8 mouse cellular contexts compared by ENCODE assay signal in the genomic region with DNA sequence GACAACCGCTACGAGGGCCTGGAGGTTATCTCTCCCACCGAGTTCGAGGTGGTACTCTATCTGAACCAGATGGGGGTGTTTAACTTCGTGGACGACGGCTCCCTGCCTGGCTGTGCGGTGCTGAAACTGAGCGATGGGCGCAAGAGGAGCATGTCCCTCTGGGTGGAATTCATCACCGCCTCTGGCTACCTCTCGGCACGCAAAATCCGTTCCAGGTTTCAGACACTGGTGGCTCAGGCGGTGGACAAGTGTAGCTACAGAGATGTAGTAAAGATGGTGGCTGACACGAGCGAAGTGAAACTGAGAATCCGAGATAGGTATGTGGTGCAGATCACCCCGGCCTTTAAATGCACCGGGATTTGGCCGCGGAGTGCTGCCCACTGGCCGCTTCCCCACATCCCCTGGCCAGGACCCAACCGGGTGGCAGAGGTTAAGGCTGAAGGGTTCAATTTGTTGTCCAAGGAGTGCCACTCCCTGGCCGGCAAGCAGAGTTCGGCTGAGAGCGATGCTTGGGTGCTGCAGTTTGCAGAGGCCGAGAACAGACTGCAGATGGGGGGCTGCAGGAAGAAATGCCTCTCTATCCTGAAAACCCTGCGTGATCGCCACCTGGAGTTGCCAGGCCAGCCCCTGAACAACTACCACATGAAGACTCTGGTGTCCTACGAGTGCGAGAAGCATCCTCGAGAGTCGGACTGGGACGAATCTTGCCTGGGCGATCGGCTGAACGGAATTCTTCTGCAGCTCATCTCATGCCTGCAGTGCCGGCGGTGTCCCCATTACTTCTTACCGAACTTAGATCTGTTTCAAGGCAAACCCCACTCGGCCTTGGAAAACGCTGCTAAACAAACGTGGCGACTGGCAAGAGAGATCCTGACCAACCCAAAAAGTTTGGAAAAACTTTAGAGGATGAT. TPM values are rescaled to one million over a fixed set of nuclear protein-coding genes. Genes with fewer than 3 reads are reported as not detected.
A peak's percentile ranks its signal among the peaks of the same experiment; 100 is the strongest.
DNase-seq lines count a peak whose midpoint lies in the region; ATAC-seq lines count a peak whose summit lies in the region.

No protein-coding gene starts in this region.

- H3K9me3 ChIP-seq in heart, embryonic 12.5 days (replicated peaks) = no peaks in the 10 kb centered on the region
- no peaks in the 10 kb centered on the region for H3K9me3 ChIP-seq in midbrain, embryonic 13.5 days

- H3K4me1 ChIP-seq in heart, embryonic 12.5 days (replicated peaks) = peaks cover 35% of the 10 kb centered on the region
- H3K4me1 ChIP-seq in midbrain, embryonic 13.5 days (replicated peaks) = peaks cover 51% of the 10 kb centered on the region

- H3K4me2 ChIP-seq in heart, embryonic 12.5 days = peak overlapping the region; percentile 78
- H3K4me2 ChIP-seq in midbrain, embryonic 13.5 days (replicated peaks) = peak overlapping the region; percentile 63

- 0 out of 2 replicates have a peak, but pooled peaks have one; percentile 27 for ATAC-seq in heart, embryonic 12.5 days (ENCODE audit: insufficient number of reproducible peaks, low FRiP score)
- ATAC-seq in midbrain, embryonic 13.5 days = no peak

- WGBS in heart, embryonic 12.5 days = 6% methylated on average over 45 of the region's 45 CpGs
- WGBS in midbrain, embryonic 13.5 days = 4% methylated on average over 45 of the region's 45 CpGs

- H3K9ac ChIP-seq in heart, embryonic 12.5 days = peak overlapping the region; percentile 52; the same call in 1 of the 2 replicates
- H3K9ac ChIP-seq in midbrain, embryonic 13.5 days (replicated peaks) = peak overlapping the region; percentile 94

- H3K36me3 ChIP-seq in heart, embryonic 12.5 days = no peaks in the 10 kb centered on the region
- H3K36me3 ChIP-seq in midbrain, embryonic 13.5 days = no peaks in the 10 kb centered on the region

- H3K27me3 ChIP-seq in heart, embryonic 12.5 days (replicated peaks) = peaks cover 57% of the 10 kb centered on the region
- peaks cover 37% of the 10 kb centered on the region for H3K27me3 ChIP-seq in midbrain, embryonic 13.5 days

- H3K4me3 ChIP-seq in heart, embryonic 12.5 days = peak overlapping the region; percentile 43
- peak overlapping the region; percentile 72 for H3K4me3 ChIP-seq in midbrain, embryonic 13.5 days (replicated peaks)

- DNase-seq in urinary bladder, postnatal 14 days (ENCODE audit: low spot score) = peak; percentile 4
- DNase-seq in urinary bladder, postnatal 36 days (ENCODE audit: low spot score in 2 of 2) = no peak
- peak; percentile 72 for DNase-seq in embryo, embryonic 10.5 days (ENCODE audit: low spot score)
- DNase-seq in kidney, postnatal 10 days = peak; percentile 20
- DNase-seq in ovary, adult 18-20 months (ENCODE audit: low spot score) = no peak
- no peak for DNase-seq in layer of hippocampus, postnatal 25 days (ENCODE audit: extremely low spot score in 1 of 2, low spot score in 1 of 2)

- no peak overlapping the region for H3K27ac ChIP-seq in heart, embryonic 12.5 days (ENCODE audit: poor library complexity, severe bottlenecking)
- peak overlapping the region; percentile 94 for H3K27ac ChIP-seq in midbrain, embryonic 13.5 days

RNA-seq across cellular contexts. Expression of a gene that starts 1.1 kb away (rescaled TPM):
- 0.42 and 0.87 TPM in 2 replicates for polyA plus RNA-seq in heart, embryonic 12.5 days (2016; fragmentation: Nextera tagmentation; extraction: Ambion mirVana)
- 157 and 181 TPM in 2 replicates for polyA plus RNA-seq in midbrain, embryonic 13.5 days (2015; fragmentation: Nextera tagmentation; extraction: Ambion mirVana)
- under 1 TPM; 0.44 to 0.75 TPM for total RNA-seq in layer of hippocampus, postnatal 25 days (2021)

Comparison
In these comparisons a context has a peak if more than half of its experiments do, and no peak if none do; other contexts are left out.
1. DNase-seq: peak in urinary bladder, postnatal 14 days (single experiment), embryo, embryonic 10.5 days (single experiment) and kidney, postnatal 10 days (single experiment); none in urinary bladder, postnatal 36 days (0 of 2), ovary, adult 18-20 months (single experiment) and layer of hippocampus, postnatal 25 days (0 of 2).
2. RNA of a gene that starts 1.1 kb away (polyA plus RNA-seq): 157 to 181 TPM in midbrain, embryonic 13.5 days; 0.42 to 0.87 TPM in heart, embryonic 12.5 days; every median in the first group is over 10 times any median in the second.